Mouse (Mus musculus): ENCODE data around the gene Epha6.

DNA sequence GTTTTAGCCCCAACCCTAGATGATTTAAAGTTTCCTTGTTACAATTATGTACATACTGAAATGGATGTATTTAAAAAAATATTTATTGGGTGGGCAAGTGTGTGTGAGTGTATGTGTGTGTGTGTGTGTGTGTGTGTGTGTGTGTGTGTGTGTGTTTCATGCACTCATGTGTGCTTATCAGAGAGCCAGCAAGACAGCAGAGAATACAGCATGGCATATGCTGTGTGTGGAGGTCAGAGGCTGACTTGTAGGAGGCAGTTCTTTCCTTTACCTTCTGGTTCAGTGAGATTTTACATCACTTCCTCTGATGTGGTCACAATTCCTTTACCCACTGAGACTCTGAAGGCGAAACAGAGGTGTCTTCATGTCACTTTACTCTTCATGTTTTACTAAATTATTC is 321.4 kb downstream of the Epha6 start:
- TF ChIP-seq EP300 (IDR thresholded peaks at IDR 0.05; ENCODE audit: low read depth), result no peak
- TF ChIP-seq CTCF (IDR thresholded peaks at IDR 0.05; ENCODE audit: low read depth), result no peak

Measured in liver, embryonic 14.5 days (tissue).